Mouse (Mus musculus) lung, adult 10 weeks (tissue): ENCODE results near the gene Krtap19-1. TPM values are rescaled to one million over a fixed set of nuclear protein-coding genes. Genes with fewer than 3 reads are reported as not detected.

Source experiments
- polyA plus RNA-seq: library from polyadenylated mRNA; stranded (reverse); fragments of 350-450 nt; fragmentation: Illumina TruSeq; extraction: RNeasy Lipid Tissue Mini Kit (QIAGEN cat#74804); gene quantifications from one replicate; pipeline ENCODE4 v1.2.3, GENCODE M21; 2014; ENCODE audit warnings: low read depth, low replicate concordance; ENCODE audit not compliant: insufficient read depth

The Krtap19-1 gene
- not detected for polyA plus RNA-seq

GRCm38 (mm10) chr16:88869311-88869710 is at the start of gene Krtap19-1:
Krtap19-1 (minus strand) TSS chr16:88869411.

DNA sequence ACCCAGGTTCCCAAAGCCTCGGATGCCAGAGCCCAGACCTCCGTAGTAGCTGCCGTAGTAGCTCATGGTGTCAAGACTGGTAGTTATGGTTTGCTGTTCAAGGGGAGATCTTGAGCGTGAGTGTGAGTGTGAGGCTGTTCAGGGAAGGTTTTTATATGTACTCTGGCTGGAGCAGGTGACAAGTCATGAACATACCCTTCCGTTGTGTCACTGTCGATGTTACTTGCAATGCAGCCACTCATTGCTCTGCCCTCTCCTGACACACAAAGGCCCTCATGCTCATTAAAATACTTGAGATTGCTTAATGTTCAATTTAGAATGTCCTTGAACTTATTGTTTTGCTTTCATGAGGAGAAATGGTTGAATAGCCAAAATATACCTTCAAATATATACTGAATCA is 27.1 kb upstream of the Krtap19-1 start, which contains the start of gene Krtap19-5:
Gene Krtap19-5 (minus strand): TSS at position 101 of the 400 bp plus-strand sequence.

DNA sequence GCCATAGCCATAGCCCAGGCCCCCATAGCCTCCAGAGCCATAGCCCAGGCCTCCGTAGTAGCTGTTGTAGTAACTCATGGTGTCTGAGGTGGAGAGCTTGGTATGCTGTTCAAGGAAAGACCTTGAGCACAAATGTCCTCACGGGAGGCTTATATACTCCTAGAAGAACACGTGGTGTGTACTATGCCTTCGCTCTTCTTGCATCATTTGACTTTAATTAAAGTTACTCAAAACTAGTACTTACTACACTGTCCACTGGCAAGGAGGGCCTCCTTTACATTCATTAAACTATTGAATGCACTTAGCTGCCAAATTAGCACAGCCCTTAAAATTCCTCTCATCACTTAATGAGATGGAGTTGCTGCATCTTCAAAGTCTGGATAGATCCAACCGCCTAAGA is 15.8 kb upstream of the Krtap19-1 start, which contains the start of gene Krtap19-4:
Gene Krtap19-4 (minus strand): TSS at position 101 of the 400 bp plus-strand sequence.

GRCm38 (mm10) chr16:88877938-88878337 is 8.7 kb upstream of the Krtap19-1 start, which contains the start of gene Krtap19-3:
Krtap19-3 (minus strand) TSS chr16:88878038.

DNA sequence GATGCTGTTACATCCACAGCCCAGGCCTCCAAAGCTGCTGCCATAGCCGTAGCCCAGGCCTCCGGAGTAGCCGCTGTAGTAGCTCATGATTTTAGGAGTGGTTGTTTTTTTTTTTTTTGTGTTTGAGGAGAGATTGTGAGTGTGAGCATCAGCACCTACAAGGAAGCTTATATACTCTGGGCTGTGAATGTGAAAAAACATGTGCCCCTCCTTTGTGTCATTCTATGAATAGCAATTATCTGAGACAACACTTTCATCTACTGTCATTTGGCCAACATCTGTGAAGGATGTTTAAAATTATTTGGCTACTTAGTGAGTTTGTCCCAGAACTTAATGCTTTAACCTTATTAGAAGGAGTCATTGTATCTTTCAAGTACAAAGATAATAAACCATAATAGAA is 5.0 kb upstream of the Krtap19-1 start, which contains the start of gene Krtap19-2:
Gene Krtap19-2 (minus strand): TSS at position 101 of the 400 bp plus-strand sequence.

GRCm38 (mm10) chr16:88826095-88826652 is 43.0 kb downstream of the Krtap19-1 start, which contains the start of gene Krtap14:
Krtap14 (minus strand) TSS chr16:88826145.

GRCm38 (mm10) chr16:88820066-88820465 is 49.1 kb downstream of the Krtap19-1 start, which contains the start of gene Krtap15:
Krtap15 (plus strand) TSS chr16:88820215.

Other genes with a start within 250 kb of the Krtap19-1 start
- not detected for gene 2310079G19Rik, start 241.7 kb downstream of the Krtap19-1 start, polyA plus RNA-seq
- gene Krtap26-1, start 221.6 kb downstream of the Krtap19-1 start, polyA plus RNA-seq = not detected
- not detected for gene Krtap27-1, start 197.7 kb downstream of the Krtap19-1 start, polyA plus RNA-seq
- not detected for gene 2310061N02Rik, start 161.4 kb downstream of the Krtap19-1 start, polyA plus RNA-seq
- not detected for gene Krtap13-1, start 140.5 kb downstream of the Krtap19-1 start, polyA plus RNA-seq
- gene Krtap13, start 117.8 kb downstream of the Krtap19-1 start, polyA plus RNA-seq = not detected
- not detected for gene 2310034C09Rik, start 110.6 kb downstream of the Krtap19-1 start, polyA plus RNA-seq
- not detected for gene 2310057N15Rik, start 95.2 kb downstream of the Krtap19-1 start, polyA plus RNA-seq
- gene Gm5965, start 91.5 kb downstream of the Krtap19-1 start, polyA plus RNA-seq = not detected
- not detected for gene Gm20741, start 57.2 kb downstream of the Krtap19-1 start, polyA plus RNA-seq
- gene Krtap15, start 49.2 kb downstream of the Krtap19-1 start, polyA plus RNA-seq = not detected
- gene Krtap14, start 43.3 kb downstream of the Krtap19-1 start, polyA plus RNA-seq = not detected
- not detected for gene Krtap19-2, start 4.9 kb upstream of the Krtap19-1 start, polyA plus RNA-seq
- gene Krtap19-3, start 8.6 kb upstream of the Krtap19-1 start, polyA plus RNA-seq = not detected
- gene Krtap19-4, start 15.7 kb upstream of the Krtap19-1 start, polyA plus RNA-seq = not detected
- not detected for gene Krtap19-5, start 27.0 kb upstream of the Krtap19-1 start, polyA plus RNA-seq
- not detected for gene Krtap19-9b, start 62.9 kb upstream of the Krtap19-1 start, polyA plus RNA-seq
- gene Krtap16-3, start 93.5 kb upstream of the Krtap19-1 start, polyA plus RNA-seq = not detected
- not detected for gene Krtap22-2, start 141.3 kb upstream of the Krtap19-1 start, polyA plus RNA-seq
- not detected for gene Gm10229, start 145.9 kb upstream of the Krtap19-1 start, polyA plus RNA-seq
- not detected for gene Krtap6-1, start 162.3 kb upstream of the Krtap19-1 start, polyA plus RNA-seq
- not detected for gene Gm10228, start 172.1 kb upstream of the Krtap19-1 start, polyA plus RNA-seq
- not detected for gene Krtap6-5, start 178.5 kb upstream of the Krtap19-1 start, polyA plus RNA-seq
- gene 1110025L11Rik, start 194.6 kb upstream of the Krtap19-1 start, polyA plus RNA-seq = not detected
- not detected for gene Krtap6-3, start 214.6 kb upstream of the Krtap19-1 start, polyA plus RNA-seq